Mouse (Mus musculus) lung, postnatal 0 days (tissue): ENCODE results near the gene Osbpl2.

ENCODE experiments used
- CTCF ChIP-seq: IDR thresholded peaks from 2 replicates; pipeline ENCODE4 v1.5.1; 2016; ENCODE audit warnings: antibody characterized with exemption, mild to moderate bottlenecking
- EP300 ChIP-seq: IDR thresholded peaks from 2 replicates; pipeline ENCODE4 v1.6.1; 2016; ENCODE audit warnings: antibody characterized with exemption, mild to moderate bottlenecking, control low read depth

DNA sequence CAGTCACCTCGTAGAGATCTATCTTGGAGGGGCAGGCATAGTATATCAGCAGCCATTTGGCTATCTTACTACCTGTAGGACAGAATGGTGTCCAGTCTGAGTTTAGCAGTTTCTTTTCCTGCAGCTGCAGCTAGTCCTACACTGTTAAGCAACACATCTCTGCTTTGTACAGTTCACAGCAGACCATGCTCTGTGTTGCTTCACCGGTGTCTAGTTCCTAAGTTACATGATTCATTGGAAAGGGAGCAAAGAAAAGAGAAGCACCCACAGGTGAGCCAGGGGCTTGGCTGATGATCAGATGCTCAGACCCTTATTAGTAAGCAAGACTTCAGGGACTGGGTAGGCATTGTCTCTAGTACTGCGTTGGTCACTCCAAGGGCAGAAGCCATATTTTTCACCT lies 14.8 kb downstream of the Osbpl2 start:
- TF ChIP-seq CTCF (no peak), EP300 (no peak)
